Comparison of ENCODE assay signal across 23 mouse cellular contexts in the genomic region with DNA sequence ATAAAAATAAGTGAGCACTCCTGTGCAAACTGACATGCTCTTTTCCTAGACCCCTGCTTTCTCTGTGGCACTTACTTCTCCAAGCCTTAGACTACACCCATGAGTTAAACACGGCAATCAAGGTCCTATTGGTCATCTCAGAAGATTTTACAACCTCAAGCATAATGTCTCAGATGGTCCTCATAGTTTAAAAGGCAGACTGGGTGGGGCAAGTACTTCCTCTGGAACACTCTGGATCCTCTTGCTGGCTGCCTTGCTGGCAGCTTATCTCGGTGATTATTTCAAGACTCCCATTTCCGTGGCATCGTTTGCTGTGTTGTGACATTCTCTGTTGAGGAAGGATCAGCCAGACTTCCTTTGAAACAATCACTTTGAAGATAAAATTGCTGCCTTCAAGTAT.
"Had no signal": no experiment of that assay in that cellular context is flagged by ENCODE, and none has a peak within 500 bp of the region (broad histone marks: within the 10 kb centered on the region; RNA-seq: fewer than 3 reads in every experiment).

No protein-coding gene starts in this region.

- H3K27me3 ChIP-seq: limb, embryonic 12.5 days; limb, embryonic 15.5 days; lung, embryonic 15.5 days; neural tube, embryonic 12.5 days; neural tube, embryonic 15.5 days; stomach, embryonic 15.5 days had no signal

- H3K4me3 ChIP-seq: limb, embryonic 12.5 days; limb, embryonic 15.5 days; lung, embryonic 15.5 days; megakaryocyte, embryonic 14.5 days; midbrain, embryonic 10.5 days; neural tube, embryonic 12.5 days; neural tube, embryonic 15.5 days; stomach, embryonic 15.5 days had no signal

- H3K4me2 ChIP-seq: limb, embryonic 12.5 days; limb, embryonic 15.5 days; liver, embryonic 11.5 days; lung, embryonic 15.5 days; neural tube, embryonic 12.5 days; neural tube, embryonic 15.5 days; stomach, embryonic 15.5 days had no signal

- H3K9ac ChIP-seq: limb, embryonic 12.5 days; limb, embryonic 15.5 days; liver, embryonic 14.5 days; liver, postnatal 0 days; lung, embryonic 15.5 days; neural tube, embryonic 12.5 days; neural tube, embryonic 15.5 days; stomach, embryonic 15.5 days had no signal

- H3K36me3 ChIP-seq: limb, embryonic 12.5 days; limb, embryonic 15.5 days; lung, embryonic 15.5 days; midbrain, embryonic 10.5 days; neural tube, embryonic 12.5 days; neural tube, embryonic 15.5 days; stomach, embryonic 15.5 days had no signal

- H3K9me3 ChIP-seq: limb, embryonic 12.5 days; limb, embryonic 15.5 days; lung, embryonic 15.5 days; midbrain, embryonic 10.5 days; neural tube, embryonic 12.5 days; neural tube, embryonic 15.5 days; stomach, embryonic 15.5 days had no signal

- ATAC-seq: liver, postnatal 0 days had no signal

- DNase-seq: kidney, adult 2 months; kidney, postnatal 36 days; layer of hippocampus, postnatal 36 days; left cerebral cortex, postnatal 4 days; liver, postnatal 0 days; lung, postnatal 14 days; midbrain, embryonic 14.5 days; right cerebral cortex, adult 18-20 months; right cerebral cortex, postnatal 14 days; right cerebral cortex, postnatal 4 days; spleen, adult 18-20 months; thymus, postnatal 25 days had no signal

- H3K4me1 ChIP-seq: limb, embryonic 12.5 days; limb, embryonic 15.5 days; lung, embryonic 15.5 days; midbrain, embryonic 10.5 days; neural tube, embryonic 12.5 days; neural tube, embryonic 15.5 days; stomach, embryonic 15.5 days had no signal

- H3K27ac ChIP-seq: kidney, postnatal 0 days; limb, embryonic 12.5 days; limb, embryonic 15.5 days; liver, embryonic 14.5 days; lung, embryonic 15.5 days; midbrain, embryonic 10.5 days; neural tube, embryonic 12.5 days; neural tube, embryonic 15.5 days; stomach, embryonic 15.5 days had no signal
